Mouse (Mus musculus): ENCODE results near the gene Snx5. TPM values are rescaled to one million over a fixed set of nuclear protein-coding genes. Genes with fewer than 3 reads are reported as not detected.

Snx5 gene
- polyA plus RNA-seq (2012; rRNA removed), result 72.4 and 81.4 TPM in 2 replicates

GRCm38 (mm10) chr2:144270507-144271420 is at the start of gene Snx5, which contains the start of gene Mgme1:
Gene Snx5 (minus strand): TSS chr2:144270906.
Gene Mgme1 (plus strand): TSS chr2:144270663.

Other genes with a start within 250 kb of the Snx5 start
- not detected in 2 replicates for gene Banf2, start 237.8 kb downstream of the Snx5 start, polyA plus RNA-seq (2012; rRNA removed)
- 6.2 and 6.8 TPM in 2 replicates for gene Mgme1, start 243 bp downstream of the Snx5 start, polyA plus RNA-seq (2012; rRNA removed)
- 0.02 and 0.03 TPM in 2 replicates for gene Ovol2, start 61.2 kb upstream of the Snx5 start, polyA plus RNA-seq (2012; rRNA removed)
- 13.0 and 13.9 TPM in 2 replicates for gene Kat14, start 98.1 kb upstream of the Snx5 start, polyA plus RNA-seq (2012; rRNA removed)
- gene Pet117, start 98.1 kb upstream of the Snx5 start, polyA plus RNA-seq (2012; rRNA removed), result not detected in 2 replicates

Measured in liver, embryonic 14 days (tissue).